Mouse (Mus musculus) spleen, postnatal 36 days (tissue): ENCODE results near the gene Ift43.

Source experiments
- DNase-seq, 2 experiments: peaks; one replicate each; pipeline ENCODE4 v3.0.0; 2022; ENCODE audit warnings: low spot score in 2 of 2, mixed read lengths in 1 of 2

Ift43 gene

DNA sequence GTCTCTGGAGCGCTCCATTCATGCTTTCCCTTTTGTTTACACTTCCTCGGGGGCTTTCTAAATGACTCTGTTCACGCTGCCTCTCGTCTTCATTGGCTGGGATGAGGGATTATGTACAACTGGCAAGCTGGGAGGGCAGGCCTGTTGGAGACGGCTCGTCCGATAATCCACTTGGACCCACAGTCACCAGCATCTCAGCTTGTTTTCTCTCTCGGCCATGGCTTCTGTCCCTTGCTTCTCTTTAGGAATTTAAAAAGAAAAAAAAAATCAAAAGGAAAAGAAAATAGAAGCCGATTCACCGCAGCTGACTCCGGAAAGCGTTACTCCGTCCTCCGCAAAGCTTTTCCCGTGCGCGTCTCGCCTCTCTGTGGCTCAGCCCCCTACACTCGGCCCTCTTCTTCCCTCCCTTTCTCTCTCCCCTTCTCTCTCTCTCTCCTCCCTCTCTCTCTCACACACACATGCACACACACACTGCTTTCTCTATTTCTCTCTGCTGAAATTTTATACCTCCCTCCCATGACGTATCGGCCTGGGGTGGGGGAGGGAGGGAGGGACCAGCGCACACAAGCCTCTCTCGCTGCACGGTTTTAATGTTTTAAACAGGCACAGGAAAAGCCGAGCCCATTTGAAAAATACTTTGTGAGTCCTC lies 3.7 kb upstream of the Ift43 start, which contains the start of gene Tgfb3:
Tgfb3 (minus strand) TSS at position 489 of the 649 bp plus-strand sequence.
- peak; percentile 19 for DNase-seq

DNA sequence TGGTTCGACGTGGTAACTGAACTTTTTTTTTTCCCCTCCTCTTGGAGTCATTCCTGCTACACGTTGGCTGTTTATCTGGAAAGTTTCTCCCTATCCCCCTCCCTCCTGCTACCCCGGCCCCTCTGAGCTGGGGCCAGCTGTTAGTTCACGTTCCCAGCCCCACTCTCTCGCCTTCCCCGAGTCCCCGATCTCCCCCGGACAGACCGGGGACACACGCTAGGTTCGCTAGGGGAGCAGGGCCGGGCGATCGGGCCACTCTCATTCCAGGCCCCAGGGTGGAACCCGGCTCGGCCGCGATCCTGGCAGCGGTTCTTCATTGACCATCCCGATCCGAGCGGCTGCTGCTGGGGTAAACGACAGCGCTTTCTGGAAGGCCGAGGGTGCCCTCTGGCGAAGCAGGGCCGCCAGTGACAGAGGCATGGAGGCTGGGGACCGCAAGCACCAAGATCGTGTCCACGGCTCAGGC lies 3.1 kb upstream of the Ift43 start:
- peak; percentile 76 to 80 for DNase-seq

DNA sequence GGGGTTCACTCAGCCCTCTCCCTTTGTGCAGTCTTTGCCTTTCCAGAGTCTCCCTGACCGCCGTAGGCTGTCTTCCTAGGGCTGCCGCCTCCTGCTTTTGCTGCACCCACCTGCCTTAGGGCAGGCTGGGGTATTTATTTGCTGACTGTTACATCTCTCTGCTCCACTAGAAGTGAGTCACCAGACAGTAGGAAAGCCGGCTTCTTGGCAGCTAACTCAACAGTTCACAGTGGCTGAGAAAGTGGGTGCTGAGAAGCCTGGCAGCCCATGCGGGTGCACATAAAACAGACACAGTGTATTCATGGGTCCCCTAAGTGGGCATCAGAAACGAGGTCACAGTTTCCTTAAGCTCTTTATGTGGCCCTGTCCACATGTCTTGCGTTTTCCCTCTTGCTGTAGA lies 3.5 kb downstream of the Ift43 start:
- DNase-seq, result no peak

DNA sequence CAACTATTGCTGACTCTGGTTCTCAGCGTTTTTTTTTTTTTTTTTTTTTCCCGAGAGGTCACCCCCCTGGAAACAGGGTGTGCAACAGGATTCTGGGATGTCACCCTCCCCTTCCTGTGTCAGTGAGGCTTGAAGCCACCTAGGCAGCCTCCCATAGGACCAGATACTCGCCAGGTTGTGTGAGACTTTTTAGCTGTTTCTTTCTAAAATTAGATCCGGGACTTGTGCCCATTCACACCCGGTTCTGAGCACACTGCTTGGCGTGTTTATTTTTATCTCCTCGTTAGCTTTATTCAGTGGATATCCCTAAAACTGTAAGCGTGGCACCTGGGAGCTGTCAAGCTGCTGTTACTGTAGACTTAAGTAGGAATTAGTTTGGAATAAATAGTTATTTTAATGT lies 4.2 kb downstream of the Ift43 start:
- DNase-seq, result no peak

DNA sequence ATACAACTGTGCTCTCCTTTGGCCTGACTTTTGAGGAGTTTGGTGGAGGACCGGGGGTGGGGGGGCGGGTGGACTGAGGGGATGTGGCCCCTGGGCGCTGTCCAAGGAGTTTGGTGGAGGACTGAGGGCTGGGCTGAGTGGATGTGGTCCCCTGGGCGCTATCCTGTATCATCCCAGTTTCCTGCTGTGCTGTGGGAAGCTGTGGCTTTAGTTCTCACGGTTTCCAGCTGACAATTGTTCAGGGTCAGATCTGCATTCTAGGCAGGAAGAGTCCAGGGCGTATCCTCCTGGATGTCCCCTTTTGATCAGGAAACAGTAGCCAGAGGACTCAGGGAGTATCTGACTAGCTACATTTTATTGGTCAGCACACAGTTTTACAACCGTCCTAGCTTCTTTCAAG lies 5.7 kb downstream of the Ift43 start:
- no peak for DNase-seq

DNA sequence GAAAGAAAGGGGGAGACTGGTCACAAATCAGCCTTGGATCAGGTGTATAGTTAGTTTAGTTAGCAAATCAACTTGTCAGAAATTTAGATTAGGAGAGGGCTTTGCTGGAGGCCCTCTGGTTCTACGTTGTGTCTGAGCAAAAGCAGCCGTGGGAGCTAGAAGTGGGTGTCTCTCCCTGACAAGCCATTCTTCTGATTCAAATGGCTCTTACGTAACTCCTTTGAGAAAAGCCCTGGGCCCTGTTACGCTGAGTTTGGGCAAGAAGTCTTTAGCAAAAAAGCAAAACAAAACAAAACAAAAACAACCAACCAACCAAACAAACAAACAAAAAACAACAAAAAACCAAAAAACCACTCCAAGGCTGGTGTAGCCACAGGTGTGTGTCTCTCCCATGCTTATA lies 8.4 kb downstream of the Ift43 start:
- DNase-seq, result no peak

DNA sequence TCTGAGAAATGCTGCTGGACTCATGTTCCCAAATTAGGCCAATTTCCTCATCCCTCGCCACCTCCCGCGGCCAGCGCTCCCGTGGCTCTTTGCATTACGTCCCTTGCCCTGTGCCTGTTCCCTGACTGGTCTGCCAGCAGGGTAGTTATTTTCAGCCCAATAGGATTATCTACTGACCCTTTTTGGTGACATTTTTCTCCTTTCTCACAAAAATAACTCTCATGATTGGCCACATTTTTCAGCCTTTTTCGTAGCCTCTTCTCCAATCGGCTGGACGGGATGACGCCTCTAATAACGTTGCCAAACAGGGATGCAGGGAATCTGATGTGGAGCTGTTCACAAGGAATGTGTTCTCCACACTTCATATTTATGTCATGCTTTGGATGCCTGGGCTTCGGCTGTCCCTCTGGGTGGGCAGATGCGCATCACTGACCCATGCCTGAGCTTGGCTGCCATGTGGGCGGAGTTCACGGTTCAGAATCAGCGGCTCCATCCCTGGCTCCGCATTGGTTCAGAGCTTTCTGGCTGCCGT lies 9.3 kb downstream of the Ift43 start:
- DNase-seq, result no peak

DNA sequence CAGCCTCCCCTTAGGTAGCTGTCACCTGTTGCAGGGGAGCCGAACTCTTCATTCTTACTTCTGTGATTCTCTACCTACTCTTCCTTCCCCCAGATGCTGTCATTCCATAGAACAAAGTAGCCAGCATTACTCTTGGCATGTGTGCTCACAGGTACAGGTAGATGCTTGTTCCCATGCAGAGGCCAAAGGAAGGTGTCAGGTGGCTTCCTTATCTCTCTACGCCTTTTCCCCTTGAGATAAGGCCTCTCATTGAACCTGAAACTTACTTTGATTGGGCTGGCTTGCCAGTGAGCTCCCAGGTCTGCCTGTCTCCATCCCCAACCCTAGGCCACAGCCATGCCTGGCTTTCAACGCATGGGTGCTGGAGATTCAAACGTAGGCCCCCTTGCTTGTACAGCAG lies 11.7 kb downstream of the Ift43 start:
- DNase-seq, result no peak

DNA sequence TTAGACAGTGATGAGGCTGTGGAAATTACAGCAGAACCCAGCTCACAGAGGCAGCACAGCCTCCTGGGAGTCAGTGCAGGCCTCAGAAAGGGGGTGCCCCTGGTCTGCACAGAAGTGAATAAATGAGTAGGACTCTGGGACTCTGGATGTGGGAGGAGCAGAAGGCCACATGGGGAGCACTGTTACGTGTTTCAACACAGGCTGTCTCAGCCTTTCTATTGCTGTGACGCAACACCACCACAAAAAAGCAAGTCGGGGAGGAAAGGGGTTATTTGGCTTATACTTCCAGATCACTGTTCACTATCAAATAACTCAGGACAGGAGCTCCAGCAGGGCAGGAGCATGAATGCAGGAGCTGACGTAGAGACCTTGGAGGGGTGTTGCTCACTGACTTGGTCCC lies 13.5 kb downstream of the Ift43 start:
- DNase-seq, result no peak

DNA sequence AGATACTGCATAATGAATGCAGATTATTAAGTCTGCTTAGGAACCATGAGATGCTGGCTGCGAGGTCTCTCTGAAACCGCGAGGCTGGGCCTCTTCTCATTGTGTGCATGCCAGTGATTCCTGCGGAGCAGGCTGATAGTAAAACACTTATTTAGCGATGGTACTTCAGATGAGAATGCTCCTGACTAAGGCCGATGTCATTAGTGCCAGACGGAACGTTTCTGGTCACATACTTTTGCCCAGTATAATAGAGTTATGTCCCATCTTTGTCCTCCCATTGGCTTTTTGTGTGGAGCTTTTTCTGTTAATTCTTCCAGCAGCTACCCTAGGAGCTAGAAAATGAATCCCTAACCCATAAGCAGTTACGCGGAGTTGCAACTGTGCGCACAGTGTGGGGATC lies 15.4 kb downstream of the Ift43 start:
- DNase-seq, result no peak

DNA sequence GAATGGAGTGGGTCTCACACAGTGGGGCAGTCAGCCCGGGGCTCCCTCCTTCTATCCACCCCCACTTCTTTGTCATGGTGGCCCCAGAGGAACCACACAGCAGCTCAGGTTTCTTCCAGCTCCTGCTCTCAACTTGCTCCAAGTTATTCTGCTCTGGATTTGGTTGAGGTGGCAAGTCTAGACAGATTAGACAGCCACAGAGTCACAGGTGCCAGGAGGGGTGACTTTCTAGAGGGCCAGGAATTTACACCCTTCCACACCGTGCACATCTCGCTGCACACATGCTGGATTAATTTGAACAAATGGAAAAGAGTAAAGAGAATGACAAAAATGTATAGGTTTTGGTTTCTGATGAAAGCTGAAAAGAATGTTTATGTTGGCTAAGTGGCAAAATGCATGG lies 18.4 kb downstream of the Ift43 start:
- no peak for DNase-seq

DNA sequence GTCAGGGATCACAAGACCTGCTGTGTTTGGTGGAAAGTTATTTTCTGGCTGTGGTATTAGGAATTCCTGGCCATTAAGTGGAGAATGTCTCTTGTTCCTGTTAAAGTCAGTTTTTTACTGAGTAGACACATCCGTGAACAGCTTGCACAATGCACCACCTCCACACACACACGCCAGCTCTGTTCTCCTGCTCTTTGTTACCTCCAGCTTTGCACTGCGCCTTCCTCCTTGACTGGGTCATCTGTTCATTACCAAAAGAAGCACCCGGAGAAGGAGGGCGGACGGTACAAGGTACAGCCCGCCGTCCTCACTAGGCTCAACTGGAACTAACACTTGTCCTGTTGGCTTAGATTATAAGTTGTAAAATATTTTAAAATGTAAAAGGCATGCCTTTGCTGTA lies 20.3 kb downstream of the Ift43 start:
- DNase-seq, result no peak

DNA sequence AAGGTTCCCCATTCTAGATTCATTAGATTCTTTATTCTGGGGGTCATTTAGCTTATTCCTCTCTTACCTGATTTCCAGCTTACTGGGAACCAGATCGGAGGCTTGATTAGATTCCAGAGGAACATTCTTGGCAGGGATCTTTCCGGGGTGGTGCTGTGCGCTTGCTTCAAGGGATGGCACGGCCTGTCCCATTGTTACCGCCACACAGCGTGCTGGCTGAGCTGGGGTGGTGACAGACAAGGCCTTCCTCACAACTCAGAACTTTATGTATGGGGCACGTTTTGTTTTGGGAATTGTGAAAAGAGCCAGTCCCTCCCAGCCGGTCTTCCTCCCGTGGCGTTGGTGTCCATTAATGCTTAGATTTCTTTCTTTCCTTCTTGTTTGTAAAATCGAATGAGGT lies 21.1 kb downstream of the Ift43 start:
- no peak for DNase-seq

DNA sequence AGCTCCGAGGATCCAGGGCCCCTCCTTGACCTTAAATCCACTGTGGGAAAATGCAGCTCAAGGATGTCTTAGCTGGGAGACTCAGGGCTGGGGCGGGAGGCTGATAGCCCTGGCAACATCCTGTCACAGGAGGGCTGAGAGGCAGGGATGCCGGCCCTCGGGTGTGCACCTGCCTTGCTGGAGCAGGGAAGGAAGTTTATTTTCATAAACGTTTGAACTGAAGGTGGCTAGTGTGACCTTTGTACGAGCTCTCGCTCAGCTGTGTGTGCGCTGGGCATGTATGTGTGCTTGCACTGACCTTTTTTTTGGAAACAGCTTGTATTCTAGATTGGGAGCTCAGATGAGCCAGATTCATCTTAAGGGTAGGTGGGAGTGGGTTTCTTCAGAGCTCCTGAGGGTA lies 21.5 kb downstream of the Ift43 start:
- no peak for DNase-seq

DNA sequence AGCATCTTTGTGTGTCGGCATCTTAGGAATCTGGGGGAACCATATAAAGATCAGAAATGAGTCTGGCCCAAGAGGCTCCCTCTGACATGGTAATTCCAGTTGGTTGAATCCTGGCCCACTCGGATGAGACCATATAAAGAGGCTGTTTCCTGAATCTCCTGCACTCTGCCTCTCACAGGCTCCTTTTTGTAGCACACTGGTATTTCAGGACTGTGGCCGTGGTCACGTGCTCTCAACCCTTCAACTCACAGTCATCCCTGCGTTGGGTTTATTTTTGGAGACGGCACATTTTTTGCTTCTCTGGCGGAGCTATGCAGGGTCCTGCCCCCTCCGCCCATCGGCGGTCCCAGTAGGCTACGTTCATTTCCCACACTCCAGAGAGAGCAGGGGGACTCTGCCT lies 22.0 kb downstream of the Ift43 start:
- no peak for DNase-seq

DNA sequence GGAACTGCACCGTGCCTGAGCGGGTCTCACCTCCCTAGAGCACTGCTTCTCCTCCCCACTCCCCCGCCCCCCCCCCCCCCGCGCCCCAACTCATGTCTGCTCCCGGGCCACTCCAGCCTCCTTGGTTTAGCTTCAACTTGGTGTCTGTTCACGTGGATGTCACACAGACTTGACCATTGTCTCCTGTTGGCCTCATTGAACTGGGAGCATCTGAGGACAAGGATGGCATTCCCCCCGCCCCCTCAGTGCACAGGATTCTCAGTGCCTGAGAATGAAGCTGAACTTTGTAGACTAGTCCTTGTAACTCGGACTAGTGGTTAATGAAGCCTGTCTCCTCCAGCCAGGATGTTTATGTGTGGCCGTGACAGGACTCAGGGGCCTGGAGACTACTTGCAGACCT lies 23.2 kb downstream of the Ift43 start:
- DNase-seq, result no peak

DNA sequence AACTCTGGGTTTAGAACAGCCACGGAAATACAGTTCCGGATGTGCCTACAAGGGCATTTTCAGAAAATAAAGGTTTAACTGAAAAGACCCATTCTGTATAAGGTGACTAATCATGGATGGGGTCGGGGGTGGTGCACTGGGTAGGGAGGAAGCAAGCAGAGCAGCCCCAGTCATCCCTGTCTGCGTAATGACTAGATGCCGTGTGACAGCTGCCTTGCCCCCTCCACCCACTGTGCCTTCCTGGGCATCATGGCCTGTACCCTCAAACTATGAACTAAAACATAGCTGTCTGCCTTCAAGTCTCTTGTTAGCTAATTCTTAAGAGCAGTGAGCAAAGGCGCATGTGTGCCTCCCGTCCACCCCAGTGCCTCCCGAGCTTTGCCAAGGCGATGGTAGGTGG lies 23.7 kb downstream of the Ift43 start:
- DNase-seq, result no peak

DNA sequence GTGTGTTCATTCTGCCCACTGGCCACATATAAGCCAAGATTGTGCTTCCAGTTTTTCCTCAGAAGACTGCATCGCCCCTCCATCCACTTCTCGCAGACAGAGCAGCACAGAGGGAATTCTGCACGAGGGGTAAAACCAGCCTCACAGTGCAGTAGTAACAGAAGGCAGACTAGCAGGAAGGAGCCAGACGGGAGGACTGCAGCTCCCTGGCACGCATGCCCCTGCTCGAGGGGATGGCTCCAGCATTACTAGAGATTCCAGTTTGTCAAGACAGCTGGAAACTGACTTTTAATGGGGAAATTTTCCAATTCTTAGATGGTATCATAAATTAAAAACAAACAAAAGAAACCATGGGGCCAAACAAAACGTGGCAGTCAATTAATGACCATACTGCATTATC lies 25.3 kb downstream of the Ift43 start:
- no peak for DNase-seq

DNA sequence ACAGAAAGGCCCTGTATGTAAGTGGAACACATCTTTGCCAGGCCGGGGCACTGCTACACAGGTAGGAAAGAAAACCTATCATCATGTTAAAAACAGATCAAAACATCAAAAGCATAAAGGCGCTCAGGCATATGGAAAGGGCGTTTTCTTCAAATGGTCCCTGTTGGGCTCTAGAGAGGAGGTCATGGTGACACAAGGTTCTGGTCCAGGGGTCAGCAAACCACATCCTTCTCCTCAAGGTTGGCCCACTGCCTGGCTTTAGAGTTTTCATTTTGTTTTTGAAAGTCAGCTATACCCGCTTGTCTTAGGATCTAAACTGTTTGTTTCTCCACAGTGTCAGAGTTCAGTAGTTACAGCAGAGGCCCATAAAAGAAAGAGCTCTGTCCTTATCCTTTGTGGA lies 27.2 kb downstream of the Ift43 start:
- peak; percentile 55 to 58 for DNase-seq

DNA sequence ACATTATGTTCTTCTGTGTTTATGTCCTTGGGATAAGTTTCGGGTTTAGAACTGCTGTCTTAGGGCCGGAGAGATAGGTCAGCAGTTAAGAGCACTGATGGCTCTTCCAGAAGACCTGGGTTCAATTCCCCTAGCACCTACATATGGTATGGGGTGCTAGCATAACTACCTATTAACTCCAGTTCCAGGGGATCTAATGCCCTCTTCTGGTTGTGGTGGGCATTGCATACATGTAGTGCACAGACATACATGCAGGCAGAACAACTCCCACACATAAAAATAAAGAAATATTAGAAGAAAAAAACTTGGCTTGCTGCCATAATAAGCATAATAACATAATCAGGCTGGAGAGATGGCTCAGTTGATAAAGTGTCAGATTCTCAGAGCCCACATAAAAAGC lies 28.3 kb downstream of the Ift43 start:
- peak in 1 of 2 experiments; percentile 22 for DNase-seq

DNA sequence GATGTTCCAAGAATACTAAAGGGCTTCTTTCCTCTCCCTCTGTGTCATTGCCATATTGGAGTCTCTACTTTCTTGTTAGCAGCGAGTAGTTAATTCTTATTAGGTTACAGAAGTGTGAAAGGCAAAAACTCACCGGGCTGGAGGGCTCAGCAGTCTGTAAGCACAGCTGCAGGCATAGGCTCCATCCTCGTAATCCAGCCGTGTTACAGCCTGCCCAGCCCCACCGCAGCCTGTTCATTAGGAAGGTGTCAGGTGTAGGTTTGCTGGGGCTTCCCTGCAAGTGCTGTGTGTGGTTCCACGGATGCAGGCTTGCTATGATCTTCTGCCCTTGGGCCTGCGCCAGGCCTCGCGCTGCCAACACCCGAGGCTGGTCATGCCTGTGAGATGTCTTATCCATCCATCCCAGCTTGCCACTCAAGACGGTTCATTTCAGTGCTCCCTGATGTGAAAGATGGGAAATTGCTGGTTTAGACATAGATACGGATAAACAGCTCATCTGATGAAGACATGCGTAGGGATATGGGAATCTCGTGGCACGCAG lies 34.0 kb downstream of the Ift43 start:
- DNase-seq, result no peak

DNA sequence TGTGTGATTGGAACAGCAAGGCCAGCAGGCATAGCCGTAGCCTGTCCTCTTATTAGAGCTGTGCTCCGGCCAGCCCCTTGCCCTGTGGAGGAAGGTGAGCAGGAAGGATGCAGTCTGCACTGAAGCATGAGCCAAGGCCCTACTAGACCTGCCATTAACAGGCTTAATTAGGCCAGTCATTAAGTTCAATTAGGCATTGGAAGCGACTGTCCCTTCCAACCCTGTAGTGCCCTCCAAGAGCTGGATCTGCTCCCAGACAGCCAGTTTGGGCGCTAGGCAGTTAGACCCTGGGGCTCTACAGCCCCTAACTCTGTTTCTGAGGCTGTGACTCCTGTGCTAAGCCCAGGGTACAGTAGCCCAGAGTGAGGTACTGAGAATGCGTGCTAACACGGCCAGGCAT lies 41.7 kb downstream of the Ift43 start:
- DNase-seq, result no peak

DNA sequence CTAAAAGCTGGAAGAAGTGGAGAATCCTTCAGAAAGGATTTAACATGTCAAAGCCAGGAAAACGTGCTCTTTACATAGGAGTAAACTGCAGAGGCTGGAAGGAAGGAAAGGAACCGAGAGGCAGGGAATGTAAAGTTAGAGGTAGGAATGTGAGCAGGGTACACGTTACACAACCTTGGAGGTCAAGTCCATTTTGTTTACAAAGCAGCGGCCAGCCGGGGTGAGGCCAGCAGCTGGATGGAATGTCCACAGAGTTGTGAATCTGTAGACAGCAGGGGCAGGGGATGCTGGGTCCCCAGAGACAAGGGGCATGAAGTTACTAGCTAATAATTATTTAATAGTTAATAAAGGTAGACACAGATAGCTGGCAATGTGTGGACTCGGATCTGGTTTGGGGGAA lies 45.8 kb downstream of the Ift43 start:
- DNase-seq, result no peak

DNA sequence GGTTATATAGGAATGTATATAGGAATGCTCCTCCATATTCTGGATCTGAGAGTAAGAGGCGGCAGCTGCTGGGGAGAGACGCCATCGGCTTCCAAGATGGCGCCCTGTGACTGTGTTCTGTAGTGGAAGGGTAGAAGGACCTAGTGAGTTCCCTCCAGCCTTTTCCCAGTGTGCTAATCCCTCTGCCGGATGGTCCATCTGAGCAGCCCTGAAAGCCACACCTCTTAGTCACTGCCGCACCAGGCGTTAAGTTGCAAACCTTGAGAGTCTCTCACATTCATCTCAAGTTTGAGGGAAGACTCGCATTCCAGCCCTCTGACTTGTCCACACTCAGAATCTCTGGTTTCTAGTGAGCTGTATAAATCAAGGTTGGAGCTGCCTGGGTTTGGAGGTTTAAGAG lies 46.7 kb downstream of the Ift43 start:
- DNase-seq, result no peak
